Mouse (Mus musculus): Measurements from ENCODE around the gene Cd79a. TPM values are rescaled to one million over a fixed set of nuclear protein-coding genes. Genes with fewer than 3 reads are reported as not detected.

Cd79a gene
- polyA plus RNA-seq (2016; fragmentation: Nextera tagmentation; extraction: Ambion mirVana) = 0.26 and 0.40 TPM in 2 replicates

DNA sequence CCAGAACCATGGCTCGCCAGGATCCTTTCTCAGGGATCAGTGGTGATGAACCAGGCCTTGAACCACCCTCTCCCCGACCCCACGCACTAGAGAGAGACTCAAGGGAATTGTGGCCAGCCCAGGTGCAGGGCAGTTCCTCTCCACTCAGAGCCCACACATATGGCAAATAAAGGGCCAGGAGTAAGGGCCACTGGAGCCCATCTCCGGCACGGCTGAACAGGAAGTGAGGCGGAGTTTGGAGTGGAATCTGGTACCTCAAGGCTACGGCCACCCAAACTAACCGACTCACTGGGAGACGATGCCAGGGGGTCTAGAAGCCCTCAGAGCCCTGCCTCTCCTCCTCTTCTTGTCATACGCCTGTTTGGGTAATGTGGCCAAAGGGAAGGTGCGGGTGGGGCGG, at the start of gene Cd79a:
Gene Cd79a, plus strand, starts transcription at position 158 of the 400 bp plus-strand sequence.
- H3K4me1 ChIP-seq = 0 out of 2 replicates have a peak, but pooled peaks cover 1% of the 10 kb centered on the region
- 70% methylated on average over 12 of the region's 12 CpGs for WGBS
- no peaks in the 10 kb centered on the region for H3K27me3 ChIP-seq (ENCODE audit: insufficient read depth, poor library complexity, severe bottlenecking)
- H3K36me3 ChIP-seq = no peaks in the 10 kb centered on the region
- no peak within 1 kb of the TSS for H3K4me3 ChIP-seq
- no peak within 1 kb of the TSS for H3K27ac ChIP-seq
- H3K9me3 ChIP-seq = no peaks in the 10 kb centered on the region
- no peak for DNase-seq (ENCODE audit: low spot score)

DNA sequence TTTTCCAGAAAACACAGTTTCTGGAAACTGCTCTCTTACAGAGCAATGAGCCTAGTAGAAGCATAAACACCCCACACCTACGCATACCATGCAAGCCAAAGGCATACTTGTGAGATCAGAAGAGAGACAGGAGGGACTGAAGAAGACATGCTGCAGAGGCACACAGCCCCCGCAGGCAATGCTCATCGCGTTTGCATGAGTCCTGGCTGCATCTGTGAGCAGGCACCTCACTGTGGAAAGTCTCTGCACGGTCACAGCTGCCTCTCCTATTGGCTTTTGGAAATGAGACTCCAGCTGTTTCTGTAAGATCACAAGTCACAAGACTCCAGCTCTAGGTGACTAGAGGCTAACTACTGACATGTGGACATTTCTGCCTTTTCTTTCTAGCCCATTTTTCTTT, 47.0 kb upstream of the Cd79a start:
- Histone ChIP-seq H3K9me3 (no peaks in the 10 kb centered on the region), H3K4me3 (no peak overlapping the region), H3K36me3 (no peaks in the 10 kb centered on the region), H3K4me1 (peaks cover 21% of the 10 kb centered on the region), H3K27me3 (ENCODE audit: insufficient read depth, poor library complexity, severe bottlenecking) (no peaks in the 10 kb centered on the region), H3K27ac (peak overlapping the region; percentile 42)
- DNase-seq (ENCODE audit: low spot score) = peak; percentile 89
- whole genome bisulfite sequencing = 17% methylated on average over 5 of the region's 5 CpGs

DNA sequence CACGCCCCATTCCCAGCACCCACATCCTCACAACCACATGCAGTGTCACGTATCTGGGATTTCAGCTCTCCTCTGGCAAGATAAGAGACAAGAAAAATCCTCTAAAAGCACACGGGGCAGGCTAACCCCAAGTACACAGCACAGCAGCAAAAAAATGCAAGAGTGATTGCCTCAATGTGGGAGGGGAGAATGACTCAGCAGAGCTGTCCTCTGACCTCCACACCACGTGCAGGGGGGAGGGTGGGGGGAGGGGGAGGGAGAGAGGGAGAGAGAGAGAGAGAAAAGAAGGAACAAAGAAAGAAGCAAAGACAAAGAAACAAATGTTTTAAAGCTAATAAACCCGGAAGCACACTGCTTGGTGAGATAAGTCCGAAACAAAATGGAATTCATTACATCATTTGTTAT, 46.3 kb upstream of the Cd79a start:
- peak; percentile 89 for DNase-seq (ENCODE audit: low spot score)
- H3K36me3 ChIP-seq = no peaks in the 10 kb centered on the region
- H3K27me3 ChIP-seq (ENCODE audit: insufficient read depth, poor library complexity, severe bottlenecking) = no peaks in the 10 kb centered on the region
- H3K4me3 ChIP-seq = no peak overlapping the region
- peaks cover 20% of the 10 kb centered on the region for H3K4me1 ChIP-seq
- WGBS = 31% methylated on average over 6 of the region's 6 CpGs
- no peaks in the 10 kb centered on the region for H3K9me3 ChIP-seq
- peak overlapping the region; percentile 60; the same call in 1 of the 2 replicates for H3K27ac ChIP-seq

DNA sequence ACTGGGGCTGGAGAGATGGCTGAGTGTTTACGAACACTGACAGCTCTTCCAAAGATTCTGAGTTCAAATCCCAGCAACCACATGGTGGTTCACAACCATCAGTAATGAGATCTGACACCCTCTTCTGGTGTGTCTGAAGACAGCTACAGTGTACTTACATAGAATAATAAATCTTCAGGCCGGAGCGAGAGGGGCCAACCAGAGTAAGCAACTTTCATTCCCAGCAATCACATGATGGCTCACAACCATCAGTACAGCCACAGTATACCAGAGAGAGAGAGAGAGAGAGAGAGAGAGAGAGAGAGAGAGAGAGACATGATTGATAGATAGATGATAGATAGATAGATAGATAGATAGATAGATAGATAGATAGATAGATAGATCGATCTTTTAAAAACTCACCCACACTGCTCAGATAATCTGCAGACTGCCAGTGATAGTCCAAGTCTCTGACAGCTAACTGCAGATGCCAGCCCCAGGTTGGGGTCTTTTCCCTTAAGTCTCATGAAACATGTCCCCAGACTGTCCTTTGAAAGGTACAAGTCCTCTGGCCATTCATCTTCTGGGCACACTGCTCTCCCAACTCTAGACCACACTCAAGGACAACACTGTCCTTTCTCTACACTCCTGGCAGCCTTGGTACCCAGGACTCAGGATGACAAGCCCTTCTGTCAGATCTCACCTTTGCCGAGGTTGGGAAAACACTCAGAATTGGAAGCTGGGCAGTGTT, 45.4 kb upstream of the Cd79a start:
- no peaks in the 10 kb centered on the region for H3K27me3 ChIP-seq (ENCODE audit: insufficient read depth, poor library complexity, severe bottlenecking)
- H3K9me3 ChIP-seq = no peaks in the 10 kb centered on the region
- H3K4me1 ChIP-seq = peaks cover 19% of the 10 kb centered on the region
- H3K36me3 ChIP-seq = no peaks in the 10 kb centered on the region
- no peak for DNase-seq (ENCODE audit: low spot score)
- peak overlapping the region; percentile 15; the same call in 1 of the 2 replicates for H3K4me3 ChIP-seq
- H3K27ac ChIP-seq = peak overlapping the region; percentile 81; the same call in 1 of the 2 replicates
- 82% methylated on average over 5 of the region's 5 CpGs for WGBS

DNA sequence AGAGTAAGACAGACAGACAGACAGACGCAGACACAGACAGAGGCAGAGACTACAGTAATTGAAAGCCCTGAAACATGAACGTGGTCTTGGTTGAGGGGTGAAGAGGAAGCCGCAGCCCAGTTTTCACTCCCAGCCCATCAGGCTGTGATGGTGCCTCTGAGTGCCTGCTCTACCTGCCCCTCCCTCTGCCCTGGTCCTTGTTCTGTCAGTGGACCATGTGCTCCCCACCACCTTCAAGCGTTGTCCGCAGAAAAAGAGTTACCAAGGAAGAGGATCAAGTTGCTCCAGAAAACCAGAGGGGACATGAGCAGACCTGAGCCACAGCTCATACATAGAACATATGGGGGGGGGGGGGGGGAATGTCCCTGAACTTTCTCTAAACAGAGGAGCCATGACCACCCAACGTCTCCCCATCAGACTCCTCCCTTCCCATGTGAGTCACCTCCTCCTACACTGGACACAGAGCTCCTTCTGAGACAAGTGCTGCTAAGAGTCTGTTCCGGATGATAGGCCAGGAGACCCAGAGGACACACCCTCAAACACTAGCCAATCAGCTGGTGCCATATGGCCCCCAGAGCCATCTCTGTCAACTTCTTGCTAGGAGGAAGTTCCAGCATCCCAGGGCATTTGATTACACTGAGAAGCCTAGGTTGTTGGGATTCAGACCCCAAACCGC, 44.5 kb upstream of the Cd79a start:
- H3K9me3 ChIP-seq = no peaks in the 10 kb centered on the region
- peak overlapping the region; percentile 15; the same call in 1 of the 2 replicates for H3K4me3 ChIP-seq
- 65% methylated on average over 8 of the region's 8 CpGs for WGBS
- peaks cover 23% of the 10 kb centered on the region for H3K4me1 ChIP-seq
- peak; percentile 93 for DNase-seq (ENCODE audit: low spot score)
- peak overlapping the region; percentile 81; the same call in 1 of the 2 replicates for H3K27ac ChIP-seq
- no peaks in the 10 kb centered on the region for H3K36me3 ChIP-seq
- no peaks in the 10 kb centered on the region for H3K27me3 ChIP-seq (ENCODE audit: insufficient read depth, poor library complexity, severe bottlenecking)

DNA sequence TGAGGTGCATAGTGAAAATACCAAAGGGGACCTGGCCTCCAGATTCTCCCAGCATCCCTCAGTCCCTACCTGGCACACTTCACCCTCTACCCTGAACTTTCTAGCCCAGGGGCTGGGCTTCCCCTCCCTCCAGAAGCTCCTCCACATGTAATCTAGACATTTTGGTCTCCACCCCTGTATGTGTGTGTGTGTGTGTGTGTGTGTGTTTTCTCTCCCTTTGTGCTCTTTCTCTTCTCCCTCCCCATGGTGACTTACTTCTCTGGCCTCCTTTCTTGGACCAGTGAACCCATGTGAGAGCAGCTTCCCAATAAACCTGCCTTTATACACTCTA, 44.0 kb upstream of the Cd79a start:
- peak overlapping the region; percentile 22; the same call in 1 of the 2 replicates for H3K4me3 ChIP-seq
- H3K4me1 ChIP-seq = peaks cover 23% of the 10 kb centered on the region
- H3K27ac ChIP-seq = peak overlapping the region; percentile 81
- no peaks in the 10 kb centered on the region for H3K9me3 ChIP-seq
- H3K36me3 ChIP-seq = no peaks in the 10 kb centered on the region
- H3K27me3 ChIP-seq (ENCODE audit: insufficient read depth, poor library complexity, severe bottlenecking) = no peaks in the 10 kb centered on the region
- no peak for DNase-seq (ENCODE audit: low spot score)

DNA sequence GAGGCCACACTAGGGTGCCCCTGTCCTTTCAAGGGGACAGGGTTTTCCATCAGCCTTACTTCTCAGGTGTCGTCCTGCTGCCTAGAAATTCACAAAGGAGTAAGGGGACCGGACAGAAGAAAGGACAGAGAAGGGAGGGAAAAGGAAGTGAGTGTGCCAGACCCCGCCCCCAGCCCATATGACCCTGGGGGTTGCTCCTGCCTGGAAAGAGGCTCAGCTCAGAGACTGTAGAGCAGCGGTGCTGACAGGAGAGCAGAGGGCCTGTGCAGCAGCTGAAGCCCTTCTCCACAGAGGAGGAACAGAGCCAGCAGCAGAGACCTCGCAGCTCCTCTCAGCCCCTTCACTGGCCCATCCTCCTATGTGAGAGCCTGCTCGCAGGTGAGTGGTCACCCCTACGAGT, 43.5 kb upstream of the Cd79a start:
- Histone ChIP-seq H3K27ac (peak overlapping the region; percentile 81), H3K4me3 (peak overlapping the region; percentile 22; the same call in 1 of the 2 replicates), H3K9me3 (no peaks in the 10 kb centered on the region), H3K27me3 (ENCODE audit: insufficient read depth, poor library complexity, severe bottlenecking) (no peaks in the 10 kb centered on the region), H3K36me3 (no peaks in the 10 kb centered on the region), H3K4me1 (peaks cover 23% of the 10 kb centered on the region)
- 30% methylated on average over 7 of the region's 7 CpGs for WGBS
- DNase-seq (ENCODE audit: low spot score) = no peak

DNA sequence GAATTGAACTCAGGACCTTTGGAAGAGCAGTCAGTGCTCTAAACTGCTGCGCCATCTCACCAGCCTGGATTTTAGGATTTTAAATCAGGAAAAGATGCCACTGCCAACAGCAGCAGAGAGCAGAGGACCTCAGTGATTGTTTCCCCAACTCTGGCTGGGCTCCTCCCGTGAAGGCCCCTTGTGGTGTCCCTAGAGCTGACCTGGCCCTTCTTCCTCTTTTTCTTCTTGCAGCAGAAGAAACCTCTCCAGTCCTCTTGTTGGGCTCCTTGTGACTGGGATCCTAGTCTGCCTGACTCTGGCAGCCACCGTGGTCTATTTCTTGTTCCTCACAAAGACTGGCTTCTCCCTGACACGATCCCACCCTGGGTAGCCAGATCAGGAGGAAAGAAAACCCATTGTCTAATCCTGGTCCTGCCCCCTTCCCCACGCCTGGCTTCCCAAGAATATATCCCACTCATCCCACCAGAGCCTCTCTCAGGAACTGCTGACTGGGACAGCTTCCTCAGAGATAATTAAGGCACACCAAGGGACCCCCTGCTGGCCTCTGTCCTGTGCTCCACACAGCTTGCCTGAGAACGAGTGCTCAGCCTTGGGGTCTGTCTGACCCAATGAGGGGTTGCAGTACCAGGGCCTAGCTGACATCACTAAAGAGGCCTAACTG, 40.6 kb upstream of the Cd79a start:
- peaks cover 15% of the 10 kb centered on the region; the same call in 1 of the 2 replicates for H3K4me1 ChIP-seq
- no peak overlapping the region for H3K27ac ChIP-seq
- 46% methylated on average over 6 of the region's 6 CpGs for WGBS
- no peaks in the 10 kb centered on the region for H3K36me3 ChIP-seq
- H3K4me3 ChIP-seq = no peak overlapping the region
- H3K27me3 ChIP-seq (ENCODE audit: insufficient read depth, poor library complexity, severe bottlenecking) = no peaks in the 10 kb centered on the region
- no peaks in the 10 kb centered on the region for H3K9me3 ChIP-seq
- DNase-seq (ENCODE audit: low spot score) = no peak

DNA sequence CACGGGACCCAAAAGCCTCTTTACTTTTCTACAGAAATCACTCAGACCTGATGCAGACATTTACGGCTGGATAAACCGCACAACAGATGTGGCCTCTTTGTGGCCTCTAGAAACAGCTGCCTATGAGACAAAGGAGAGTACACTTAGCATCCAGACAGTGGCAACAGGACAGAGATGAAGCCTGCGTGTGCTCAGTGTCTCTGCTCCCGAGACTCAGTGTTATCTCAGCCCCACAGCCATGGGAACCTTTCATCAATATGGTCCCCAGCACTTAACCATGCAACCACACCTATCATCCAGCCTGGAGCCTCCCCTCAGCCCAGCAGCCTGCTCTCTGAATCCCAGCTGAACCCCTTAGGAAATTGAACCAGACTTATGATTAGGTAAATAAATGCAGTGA, 37.9 kb upstream of the Cd79a start:
- Histone ChIP-seq H3K27me3 (ENCODE audit: insufficient read depth, poor library complexity, severe bottlenecking) (no peaks in the 10 kb centered on the region), H3K4me3 (no peak overlapping the region), H3K36me3 (no peaks in the 10 kb centered on the region), H3K4me1 (peaks cover 4% of the 10 kb centered on the region; the same call in 1 of the 2 replicates), H3K9me3 (no peaks in the 10 kb centered on the region), H3K27ac (no peak overlapping the region)
- WGBS = 71% methylated on average over 5 of the region's 5 CpGs
- DNase-seq (ENCODE audit: low spot score) = no peak

DNA sequence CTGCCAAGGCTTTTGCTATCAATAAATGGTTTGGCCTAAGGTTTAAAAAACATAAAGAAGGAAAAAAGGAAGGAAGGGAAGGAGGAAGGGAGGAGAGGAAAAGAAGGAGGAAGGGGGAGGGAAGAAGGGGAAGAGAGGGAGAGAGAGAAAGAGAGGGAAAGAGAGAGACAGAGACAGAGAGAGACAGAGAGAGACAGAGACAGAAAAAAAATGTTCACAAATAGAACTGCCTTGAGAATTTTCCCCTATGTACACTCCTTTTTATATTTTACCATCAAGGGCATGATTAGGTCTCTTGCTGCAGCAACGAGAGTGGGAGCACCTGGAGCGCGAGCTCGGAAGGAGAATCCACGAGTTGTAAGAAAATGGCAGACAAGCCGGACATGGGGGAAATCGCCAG, 35.3 kb upstream of the Cd79a start, which contains the start of gene Gm9844:
Gene Gm9844, plus strand, starts transcription at position 301 of the 400 bp plus-strand sequence.
- 83% methylated on average over 7 of the region's 7 CpGs for WGBS
- Histone ChIP-seq H3K4me3 (no peak within 1 kb of the TSS), H3K4me1 (peaks cover 2% of the 10 kb centered on the region; the same call in 1 of the 2 replicates), H3K36me3 (no peaks in the 10 kb centered on the region), H3K9me3 (no peaks in the 10 kb centered on the region), H3K27ac (no peak within 1 kb of the TSS), H3K27me3 (ENCODE audit: insufficient read depth, poor library complexity, severe bottlenecking) (peaks cover 2% of the 10 kb centered on the region; the same call in 1 of the 2 replicates)
- no peak for DNase-seq (ENCODE audit: low spot score)

DNA sequence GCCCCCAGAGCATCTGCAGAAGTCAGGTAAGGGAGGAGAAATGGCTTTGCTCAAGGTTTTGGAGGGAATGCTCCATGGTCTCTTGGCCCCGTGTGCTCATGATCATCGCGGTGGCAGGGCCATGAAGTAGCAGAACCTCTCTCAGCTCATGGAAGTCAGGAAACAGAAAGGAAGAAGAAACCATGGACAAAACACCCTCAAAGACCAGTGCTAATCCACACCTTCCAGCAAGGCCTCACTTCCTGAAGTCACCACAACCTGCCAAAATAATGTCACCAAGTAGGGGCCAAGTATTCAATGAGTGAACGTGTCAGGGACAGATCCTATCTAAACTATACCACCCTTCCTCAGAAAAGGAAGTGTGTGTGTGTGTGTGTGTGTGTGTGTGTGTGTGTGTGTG, 34.3 kb upstream of the Cd79a start:
- Histone ChIP-seq H3K4me3 (no peak overlapping the region), H3K9me3 (no peaks in the 10 kb centered on the region), H3K27me3 (ENCODE audit: insufficient read depth, poor library complexity, severe bottlenecking) (peaks cover 6% of the 10 kb centered on the region; the same call in 1 of the 2 replicates), H3K4me1 (no peaks in the 10 kb centered on the region), H3K36me3 (no peaks in the 10 kb centered on the region), H3K27ac (no peak overlapping the region)
- DNase-seq (ENCODE audit: low spot score) = no peak
- WGBS = 77% methylated on average over 4 of the region's 4 CpGs

DNA sequence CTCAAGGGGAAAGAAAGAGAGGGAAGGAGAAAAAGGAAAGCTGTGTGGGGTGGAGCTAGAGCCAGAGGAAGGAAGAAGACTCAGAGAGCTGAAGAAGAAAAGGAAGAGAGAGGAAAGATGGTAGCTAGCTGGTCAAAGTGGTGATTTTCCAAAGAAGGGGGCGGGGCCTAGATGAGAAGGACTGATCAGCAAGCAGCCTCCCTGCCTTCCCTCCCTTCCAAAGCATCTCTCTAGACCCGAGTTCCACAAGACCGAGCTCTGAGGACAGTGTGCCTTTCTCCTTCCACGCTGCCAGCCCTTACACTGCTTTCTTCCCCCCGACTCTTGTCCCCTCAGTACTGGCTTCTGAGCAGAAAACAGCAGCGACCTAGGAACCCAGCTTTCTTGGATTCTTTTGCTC, 33.0 kb upstream of the Cd79a start:
- Histone ChIP-seq H3K27ac (no peak overlapping the region), H3K27me3 (ENCODE audit: insufficient read depth, poor library complexity, severe bottlenecking) (peaks cover 17% of the 10 kb centered on the region), H3K9me3 (no peaks in the 10 kb centered on the region), H3K4me1 (no peaks in the 10 kb centered on the region), H3K4me3 (no peak overlapping the region), H3K36me3 (no peaks in the 10 kb centered on the region)
- no peak for DNase-seq (ENCODE audit: low spot score)
- 34% methylated on average over 6 of the region's 6 CpGs for WGBS

DNA sequence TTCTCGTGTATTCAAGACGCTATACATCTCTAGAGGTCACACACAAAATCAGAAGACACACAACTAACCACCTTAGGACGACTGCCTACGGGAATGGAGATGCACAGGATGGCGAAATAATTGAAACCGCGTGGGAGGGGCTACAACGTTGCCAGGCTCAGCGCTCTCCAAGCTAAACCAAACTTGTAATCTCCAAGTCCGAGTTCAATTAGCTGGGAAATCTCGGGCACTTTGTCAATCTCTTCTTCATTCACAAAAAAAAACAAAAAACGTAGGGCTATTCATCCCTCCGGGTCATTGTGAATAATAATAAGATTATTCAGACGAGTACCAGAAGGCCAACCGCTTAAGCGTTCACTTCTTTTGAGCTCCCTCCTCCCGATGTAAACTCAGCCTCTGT, 28.1 kb upstream of the Cd79a start:
- no peaks in the 10 kb centered on the region for H3K36me3 ChIP-seq
- DNase-seq (ENCODE audit: low spot score) = no peak
- 61% methylated on average over 17 of the region's 17 CpGs for WGBS
- peaks cover 48% of the 10 kb centered on the region for H3K27me3 ChIP-seq (ENCODE audit: insufficient read depth, poor library complexity, severe bottlenecking)
- no peak overlapping the region for H3K27ac ChIP-seq
- H3K4me1 ChIP-seq = 0 out of 2 replicates have a peak, but pooled peaks cover 5% of the 10 kb centered on the region
- no peak overlapping the region for H3K4me3 ChIP-seq
- H3K9me3 ChIP-seq = peaks cover 4% of the 10 kb centered on the region; the same call in 1 of the 2 replicates

Data from heart, embryonic 10.5 days (tissue).